Mouse (Mus musculus): ENCODE data around the gene Gm9970. TPM values are rescaled to one million over a fixed set of nuclear protein-coding genes. Genes with fewer than 3 reads are reported as not detected.
"Not testable (repeated sequence)": the region's sequence is repeated elsewhere in the genome, so short reads cannot be mapped to it uniquely, and the experiment has no call there.

Gene Gm9970
- polyA plus RNA-seq, 1 experiment, result not detected

DNA sequence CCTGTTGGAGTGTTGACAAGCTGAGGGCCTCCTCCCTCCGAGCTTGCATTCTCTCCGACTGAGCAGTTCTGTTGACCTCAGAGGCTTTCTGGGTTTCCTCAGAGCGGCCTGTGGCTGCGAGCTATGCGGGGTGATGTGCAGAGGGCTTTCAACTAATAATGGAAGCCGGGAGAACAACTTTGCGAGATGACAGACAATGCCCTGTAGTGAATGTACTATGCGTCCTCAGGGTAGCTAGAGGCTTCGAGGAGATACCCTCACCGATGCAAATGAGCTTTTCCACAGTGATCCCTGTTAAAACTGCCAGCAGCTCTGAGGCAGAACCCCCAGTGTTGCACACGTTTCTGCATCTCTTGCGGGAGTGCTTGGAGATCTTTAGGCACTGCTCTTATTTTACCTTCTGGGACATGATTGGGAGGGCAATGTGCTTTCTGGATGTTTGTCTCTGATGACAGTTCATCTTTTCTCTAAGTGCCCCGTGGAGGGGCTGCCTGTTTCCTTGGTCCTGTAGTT, 546 bp upstream of the Gm9970 start:
- Histone ChIP-seq H3K4me1 (ENCODE audit: control insufficient read depth, insufficient read depth, low read length) (peaks cover 2% of the 10 kb centered on the region; the same call in 1 of the 2 replicates), H3K27ac (ENCODE audit: insufficient read depth, low read length) (no peak overlapping the region), H3K4me3 (ENCODE audit: insufficient read depth, low read length) (peak overlapping the region; percentile 42)
- TF ChIP-seq CTCF (IDR thresholded peaks at IDR 0.05; ENCODE audit: extremely low read depth, insufficient read depth, low read length) (no peak), POLR2A (IDR thresholded peaks at IDR 0.05; ENCODE audit: extremely low read depth, insufficient read depth, low read length) (no peak)

- TF ChIP-seq CTCF (IDR thresholded peaks at IDR 0.05; ENCODE audit: extremely low read depth, insufficient read depth, low read length) (no peak), POLR2A (IDR thresholded peaks at IDR 0.05; ENCODE audit: extremely low read depth, insufficient read depth, low read length) (no peak)
- Histone ChIP-seq H3K4me3 (ENCODE audit: insufficient read depth, low read length) (no peak overlapping the region), H3K27ac (ENCODE audit: insufficient read depth, low read length) (no peak overlapping the region), H3K4me1 (ENCODE audit: control insufficient read depth, insufficient read depth, low read length) (no peaks in the 10 kb centered on the region)
These were observed 14.4 kb downstream of the Gm9970 start for GRCm38 (mm10) chr5:31226641-31227040.

DNA sequence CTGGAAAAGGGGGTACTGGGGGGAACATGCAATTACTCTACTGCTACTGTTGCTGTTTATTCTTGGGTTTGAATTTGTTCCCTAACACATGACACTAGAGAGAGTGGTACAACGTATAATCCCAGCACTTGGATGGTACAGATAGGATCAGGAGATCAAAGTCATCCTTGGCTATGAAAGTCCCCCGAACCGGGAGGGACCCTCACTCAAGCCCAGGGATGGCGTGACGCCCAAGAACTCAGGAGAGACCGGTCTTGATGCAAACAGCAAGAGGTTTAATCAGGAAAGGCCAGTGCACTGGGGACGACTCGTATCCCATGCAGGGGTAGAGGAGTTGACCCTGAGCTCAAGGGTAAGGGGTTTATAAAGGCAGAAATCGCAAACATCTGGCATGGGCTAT, 18.3 kb downstream of the Gm9970 start:
- 0 out of 2 replicates have a peak, but pooled peaks cover 1% of the 10 kb centered on the region for H3K4me1 ChIP-seq (ENCODE audit: control insufficient read depth, insufficient read depth, low read length)
- H3K27ac ChIP-seq (ENCODE audit: insufficient read depth, low read length), result no peak overlapping the region
- TF ChIP-seq CTCF (IDR thresholded peaks at IDR 0.05; ENCODE audit: extremely low read depth, insufficient read depth, low read length), result no peak
- TF ChIP-seq POLR2A (IDR thresholded peaks at IDR 0.05; ENCODE audit: extremely low read depth, insufficient read depth, low read length), result no peak
- no peak overlapping the region for H3K4me3 ChIP-seq (ENCODE audit: insufficient read depth, low read length)

- H3K4me1 ChIP-seq (ENCODE audit: control insufficient read depth, insufficient read depth, low read length), result 0 out of 2 replicates have a peak, but pooled peaks cover 1% of the 10 kb centered on the region
- H3K4me3 ChIP-seq (ENCODE audit: insufficient read depth, low read length), result peak overlapping the region; percentile 76
- TF ChIP-seq POLR2A (IDR thresholded peaks at IDR 0.05; ENCODE audit: extremely low read depth, insufficient read depth, low read length), result no peak
- TF ChIP-seq CTCF (IDR thresholded peaks at IDR 0.05; ENCODE audit: extremely low read depth, insufficient read depth, low read length), result peak; percentile 29; the same call in 1 of the 2 replicates
- H3K27ac ChIP-seq (ENCODE audit: insufficient read depth, low read length), result peak overlapping the region; percentile 4
These were observed 19.6 kb downstream of the Gm9970 start for GRCm38 (mm10) chr5:31221304-31221945.

DNA sequence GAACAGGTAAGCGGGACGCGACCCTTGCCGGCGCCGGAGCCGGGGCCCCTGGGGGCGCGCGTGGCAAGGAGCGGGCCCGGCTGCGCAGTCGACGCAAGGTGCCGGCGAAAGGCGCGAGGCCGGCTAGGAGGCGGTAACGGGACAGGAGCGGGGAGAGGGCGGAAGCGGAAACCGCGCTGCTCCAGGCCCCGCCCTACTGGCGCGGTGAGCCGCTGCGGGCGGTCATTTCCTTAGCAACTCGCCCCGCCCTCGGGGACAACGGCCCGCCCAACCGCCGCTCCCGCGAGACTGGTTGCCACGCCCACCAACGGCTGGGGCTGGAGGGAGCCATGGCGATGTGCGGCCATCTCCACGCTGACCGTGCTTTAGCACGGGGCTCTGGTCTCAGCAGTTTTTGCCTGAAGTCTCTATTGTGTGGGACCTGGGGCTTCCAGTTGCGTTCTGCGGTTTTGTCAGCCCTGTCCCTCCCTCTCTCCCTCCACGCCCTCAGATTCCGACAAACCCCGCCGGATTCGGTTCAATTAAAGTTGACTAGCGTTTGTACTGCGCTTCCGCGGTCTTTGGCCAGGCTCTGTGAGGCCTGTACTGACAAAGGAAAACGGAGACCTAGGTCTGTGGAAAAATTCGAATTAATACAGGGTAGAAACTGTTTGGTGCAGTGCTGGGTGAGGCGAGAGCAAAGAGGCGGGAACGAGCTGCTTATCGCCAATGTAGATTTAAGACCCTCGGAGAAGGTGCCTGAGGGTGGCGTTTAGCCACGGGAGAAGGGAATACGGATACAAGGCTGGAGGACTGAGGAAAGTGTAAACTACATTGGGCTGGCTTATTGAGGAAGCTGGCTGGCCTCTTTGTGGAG, 20.4 kb downstream of the Gm9970 start, which contains the start of gene Ppm1g:
TSS of gene Ppm1g (minus strand) at position 240 of the 856 bp plus-strand sequence.
- TF ChIP-seq CTCF (IDR thresholded peaks at IDR 0.05; ENCODE audit: extremely low read depth, insufficient read depth, low read length) (no peak), POLR2A (IDR thresholded peaks at IDR 0.05; ENCODE audit: extremely low read depth, insufficient read depth, low read length) (peak; percentile 96)
- peak within 1 kb of the TSS; percentile 88 for H3K27ac ChIP-seq (ENCODE audit: insufficient read depth, low read length)
- 0 out of 2 replicates have a peak, but pooled peaks cover 1% of the 10 kb centered on the region for H3K4me1 ChIP-seq (ENCODE audit: control insufficient read depth, insufficient read depth, low read length)
- peak within 1 kb of the TSS; percentile 76 for H3K4me3 ChIP-seq (ENCODE audit: insufficient read depth, low read length)

GRCm38 (mm10) chr5:31219911-31220447, 21.1 kb downstream of the Gm9970 start:
- Histone ChIP-seq H3K4me3 (ENCODE audit: insufficient read depth, low read length) (peak overlapping the region; percentile 76), H3K4me1 (ENCODE audit: control insufficient read depth, insufficient read depth, low read length) (0 out of 2 replicates have a peak, but pooled peaks cover 1% of the 10 kb centered on the region), H3K27ac (ENCODE audit: insufficient read depth, low read length) (peak overlapping the region; percentile 88)
- TF ChIP-seq POLR2A (IDR thresholded peaks at IDR 0.05; ENCODE audit: extremely low read depth, insufficient read depth, low read length), result no peak; the same call in 1 of the 2 replicates
- TF ChIP-seq CTCF (IDR thresholded peaks at IDR 0.05; ENCODE audit: extremely low read depth, insufficient read depth, low read length), result no peak

- TF ChIP-seq CTCF (IDR thresholded peaks at IDR 0.05; ENCODE audit: extremely low read depth, insufficient read depth, low read length) (no peak), POLR2A (IDR thresholded peaks at IDR 0.05; ENCODE audit: extremely low read depth, insufficient read depth, low read length) (no peak)
- Histone ChIP-seq H3K4me1 (ENCODE audit: control insufficient read depth, insufficient read depth, low read length) (0 out of 2 replicates have a peak, but pooled peaks cover 1% of the 10 kb centered on the region), H3K4me3 (ENCODE audit: insufficient read depth, low read length) (peak overlapping the region; percentile 76), H3K27ac (ENCODE audit: insufficient read depth, low read length) (no peak overlapping the region)
These were observed 21.6 kb downstream of the Gm9970 start for GRCm38 (mm10) chr5:31219474-31219873.

DNA sequence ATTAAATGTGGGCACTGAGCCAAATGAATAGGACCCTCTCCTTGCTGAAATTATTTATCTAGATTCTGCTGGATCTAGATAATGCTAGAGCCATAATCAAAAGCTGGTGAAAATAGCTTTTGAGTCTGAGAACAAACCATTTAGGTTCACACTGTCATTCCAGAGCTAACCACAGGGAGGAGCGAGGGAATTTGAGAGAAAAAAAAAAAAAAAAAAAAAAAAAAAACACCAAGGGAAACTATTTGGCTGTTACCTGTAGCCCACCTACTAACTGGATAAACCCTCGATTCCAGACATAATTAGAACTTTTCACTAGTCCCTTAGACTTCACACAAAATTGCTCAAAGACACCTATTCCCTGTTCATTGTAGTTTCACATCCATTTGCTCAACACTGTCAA, 22.0 kb downstream of the Gm9970 start:
- H3K4me1 ChIP-seq (ENCODE audit: control insufficient read depth, insufficient read depth, low read length), result 0 out of 2 replicates have a peak, but pooled peaks cover 1% of the 10 kb centered on the region
- H3K4me3 ChIP-seq (ENCODE audit: insufficient read depth, low read length), result peak overlapping the region; percentile 76; the same call in 1 of the 2 replicates
- H3K27ac ChIP-seq (ENCODE audit: insufficient read depth, low read length), result no peak overlapping the region
- no peak for TF ChIP-seq POLR2A (IDR thresholded peaks at IDR 0.05; ENCODE audit: extremely low read depth, insufficient read depth, low read length)

GRCm38 (mm10) chr5:31218294-31218693, 22.7 kb downstream of the Gm9970 start:
- Histone ChIP-seq H3K27ac (ENCODE audit: insufficient read depth, low read length) (no peak overlapping the region), H3K4me3 (ENCODE audit: insufficient read depth, low read length) (no peak overlapping the region)
- TF ChIP-seq POLR2A (IDR thresholded peaks at IDR 0.05; ENCODE audit: extremely low read depth, insufficient read depth, low read length) (no peak), CTCF (IDR thresholded peaks at IDR 0.05; ENCODE audit: extremely low read depth, insufficient read depth, low read length) (no peak)

GRCm38 (mm10) chr5:31216554-31216953, 24.5 kb downstream of the Gm9970 start:
- not testable (repeated sequence) for H3K4me1 ChIP-seq (ENCODE audit: control insufficient read depth, insufficient read depth, low read length); H3K27ac ChIP-seq (ENCODE audit: insufficient read depth, low read length); H3K4me3 ChIP-seq (ENCODE audit: insufficient read depth, low read length)

More at GRCm38 (mm10) chr5:31218294-31218693, 22.7 kb downstream of the Gm9970 start:
- H3K4me1 ChIP-seq (ENCODE audit: control insufficient read depth, insufficient read depth, low read length), result 0 out of 2 replicates have a peak, but pooled peaks cover 1% of the 10 kb centered on the region
